Comparison of ENCODE assay signal across 7 mouse cellular contexts in the genomic region with DNA sequence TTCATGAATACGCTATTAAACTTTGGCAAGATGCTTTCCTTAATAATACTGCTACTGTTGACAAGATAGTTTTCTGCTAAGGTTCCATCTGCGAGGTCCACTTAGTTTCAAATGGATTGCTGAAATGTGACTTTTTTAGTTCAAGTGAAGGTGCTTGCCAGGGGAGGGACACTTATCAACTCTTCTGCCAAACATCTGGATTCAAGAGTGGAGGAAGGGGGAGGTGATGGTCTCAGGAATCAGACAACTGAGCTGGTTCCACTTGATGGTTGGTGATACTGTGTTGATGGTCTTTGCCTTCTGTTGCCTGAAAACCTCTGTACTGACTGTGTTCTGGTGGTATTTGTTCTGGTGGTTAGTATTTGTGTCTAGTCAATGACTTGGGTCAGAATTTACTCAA. TPM values are rescaled to one million over a fixed set of nuclear protein-coding genes. Genes with fewer than 3 reads are reported as not detected.
DNase-seq lines count a peak whose midpoint lies in the region; ATAC-seq and TF ChIP-seq lines count a peak whose summit lies in the region.

No protein-coding gene starts in this region.

- H3K4me2 ChIP-seq in intestine, embryonic 14.5 days (ENCODE audit: low read length) = peak overlapping the region; percentile 88
- peak overlapping the region; percentile 75; the same call in 1 of the 2 replicates for H3K4me2 ChIP-seq in midbrain, embryonic 15.5 days

- ATAC-seq in intestine, embryonic 14.5 days (replicated peaks; ENCODE audit: low FRiP score, low TSS enrichment, low read depth) = no peak
- no peak for ATAC-seq in midbrain, embryonic 15.5 days (replicated peaks)

- H3K4me1 ChIP-seq in cortical plate, adult 2 months (ENCODE audit: control insufficient read depth, insufficient read depth, low read length) = peaks cover 5% of the 10 kb centered on the region
- no peaks in the 10 kb centered on the region; the same call in 1 of the 2 replicates for H3K4me1 ChIP-seq in intestine, embryonic 14.5 days (replicated peaks; ENCODE audit: control insufficient read depth, insufficient read depth, low read length)
- H3K4me1 ChIP-seq in midbrain, embryonic 15.5 days = peaks cover 16% of the 10 kb centered on the region

- peaks cover 9% of the 10 kb centered on the region; the same call in 1 of the 2 replicates for H3K36me3 ChIP-seq in intestine, embryonic 14.5 days (ENCODE audit: control insufficient read depth, insufficient read depth, low read length)
- no peaks in the 10 kb centered on the region for H3K36me3 ChIP-seq in midbrain, embryonic 15.5 days (replicated peaks)

- H3K9ac ChIP-seq in intestine, embryonic 14.5 days (ENCODE audit: low read length) = no peak overlapping the region
- H3K9ac ChIP-seq in midbrain, embryonic 15.5 days = no peak overlapping the region

- no peak for DNase-seq in left cerebral cortex, adult 2 months (ENCODE audit: extremely low spot score in 1 of 2, low spot score in 2 of 2)
- no peak for DNase-seq in left cerebral cortex, adult 9 months (ENCODE audit: low spot score in 2 of 2)
- no peak for DNase-seq in intestine, embryonic 14.5 days (ENCODE audit: low spot score)
- DNase-seq in urinary bladder, postnatal 10 days (ENCODE audit: low spot score) = no peak
- DNase-seq in adrenal gland, postnatal 4 days (ENCODE audit: low spot score in 2 of 2) = no peak

- WGBS in intestine, embryonic 14.5 days = 70% methylated on average over 2 of the region's 2 CpGs
- 75% methylated on average over 2 of the region's 2 CpGs for WGBS in midbrain, embryonic 15.5 days

- intact Hi-C loops in left cerebral cortex, adult 2 months (cut with DNase I) = no loop called here

- TF ChIP-seq POLR2A in cortical plate, adult 2 months (IDR thresholded peaks at IDR 0.05; ENCODE audit: extremely low read depth, insufficient read depth, low read length) = no peak

- TF ChIP-seq CTCF in left cerebral cortex, adult 2 months (IDR thresholded peaks at IDR 0.05) = no peak
- TF ChIP-seq CTCF in cortical plate, adult 2 months (IDR thresholded peaks at IDR 0.05; ENCODE audit: extremely low read depth, insufficient read depth, low read length) = no peak

- H3K4me3 ChIP-seq in left cerebral cortex, adult 2 months = peak overlapping the region; percentile 77; the same call in 1 of the 2 replicates
- peak overlapping the region; percentile 42; the same call in 1 of the 2 replicates for H3K4me3 ChIP-seq in cortical plate, adult 2 months (ENCODE audit: insufficient read depth, low read length)
- peak overlapping the region; percentile 76 for H3K4me3 ChIP-seq in intestine, embryonic 14.5 days (ENCODE audit: low read depth, low read length)
- H3K4me3 ChIP-seq in midbrain, embryonic 15.5 days = no peak overlapping the region

- H3K27me3 ChIP-seq in intestine, embryonic 14.5 days (replicated peaks; ENCODE audit: control insufficient read depth, insufficient read depth, low read length) = no peaks in the 10 kb centered on the region
- peaks cover 4% of the 10 kb centered on the region; the same call in 1 of the 2 replicates for H3K27me3 ChIP-seq in midbrain, embryonic 15.5 days (replicated peaks)

- no peaks in the 10 kb centered on the region for H3K9me3 ChIP-seq in intestine, embryonic 14.5 days (ENCODE audit: control insufficient read depth, low read length)
- H3K9me3 ChIP-seq in midbrain, embryonic 15.5 days = no peaks in the 10 kb centered on the region

- no peak overlapping the region for H3K27ac ChIP-seq in left cerebral cortex, adult 2 months
- H3K27ac ChIP-seq in cortical plate, adult 2 months (ENCODE audit: insufficient read depth, low read length) = no peak overlapping the region
- H3K27ac ChIP-seq in intestine, embryonic 14.5 days (ENCODE audit: low read depth) = no peak overlapping the region
- no peak overlapping the region for H3K27ac ChIP-seq in midbrain, embryonic 15.5 days

RNA-seq across cellular contexts. Expression of a gene that starts 1.4 kb away (rescaled TPM):
- total RNA-seq in left cerebral cortex, adult 2 months (2021) = 10 to 100 TPM; 42.4 to 51.1 TPM
- polyA plus RNA-seq in cortical plate, adult 2 months (2012; rRNA removed) = 31.7 and 33.4 TPM in 2 replicates
- polyA plus RNA-seq in intestine, embryonic 14.5 days (2014; fragmentation: Nextera tagmentation; extraction: Ambion mirVana) = 88.2 and 89.1 TPM in 2 replicates
- 21.2 and 23.9 TPM in 2 replicates for polyA plus RNA-seq in midbrain, embryonic 15.5 days (2015; fragmentation: Nextera tagmentation; extraction: Ambion mirVana)
- total RNA-seq in adrenal gland, postnatal 4 days (2021) = 10 to 100 TPM; 47.4 to 60.1 TPM
